Mouse (Mus musculus) kidney, postnatal 0 days (tissue): ENCODE data around the gene Arhgap40. TPM values are rescaled to one million over a fixed set of nuclear protein-coding genes. Genes with fewer than 3 reads are reported as not detected.

Source experiments
- ATAC-seq: fragments of 200-750 bp; cut with Nextera tagmentation; replicated peaks from 2 replicates; pipeline ENCODE4 v1.8.0; 2017; ENCODE audit warnings: low read depth, moderate number of reproducible peaks, moderate TSS enrichment, moderate library complexity; ENCODE audit not compliant: low FRiP score
- DNase-seq: peaks from one replicate; pipeline ENCODE4 v3.0.0-alpha.2; 2016; ENCODE audit warnings: low spot score
- H3K27ac ChIP-seq: fragments of 300-500 bp; sonication (generic); 2 replicates; pipeline ENCODE4 v1.5.1; 2014; ENCODE audit warnings: mild to moderate bottlenecking
- H3K27me3 ChIP-seq: fragments of 300-500 bp; sonication (generic); 2 replicates; pipeline ENCODE4 v1.6.1; 2014; ENCODE audit warnings: low read length, mixed read lengths; ENCODE audit not compliant: insufficient read depth
- H3K36me3 ChIP-seq: fragments of 300-500 bp; sonication (generic); 2 replicates; pipeline ENCODE4 v1.6.1; 2014; ENCODE audit warnings: low read length, mixed read lengths; ENCODE audit not compliant: insufficient read depth
- H3K4me1 ChIP-seq: fragments of 300-500 bp; sonication (generic); replicated peaks from 2 replicates; pipeline ENCODE4 v1.6.1; 2014; ENCODE audit warnings: antibody characterized with exemption, low read length, mixed read lengths; ENCODE audit not compliant: insufficient read depth
- H3K4me2 ChIP-seq: fragments of 300-500 bp; sonication (generic); 2 replicates; pipeline ENCODE4 v1.6.1; 2014; ENCODE audit warnings: mild to moderate bottlenecking, low read length, moderate library complexity, mixed read lengths
- H3K4me3 ChIP-seq: fragments of 300-500 bp; sonication (generic); replicated peaks from 2 replicates; pipeline ENCODE4 v1.5.1; 2014; ENCODE audit warnings: low read depth, low read length
- H3K9ac ChIP-seq: fragments of 300-500 bp; sonication (generic); 2 replicates; pipeline ENCODE4 v1.6.1; 2014; ENCODE audit warnings: low read depth, low read length
- H3K9me3 ChIP-seq: fragments of 300-500 bp; sonication (generic); replicated peaks from 2 replicates; pipeline ENCODE4 v1.6.1; 2016; ENCODE audit warnings: low read length, inconsistent platforms, mixed read lengths
- CTCF ChIP-seq: IDR thresholded peaks from 2 replicates; pipeline ENCODE4 v1.5.1; 2016; ENCODE audit warnings: antibody characterized with exemption, low read depth, mild to moderate bottlenecking, moderate library complexity
- WGBS: fragments of 180-500 bp; shearing (Covaris S2); extraction: QIAGEN DNeasy Blood & Tissue Kit; methylation state at CpG from one replicate; pipeline ENCODE4 v1.1.7; 2014; 5-methylcytosine and 5-hydroxymethylcytosine counted together
- polyA plus RNA-seq: library from polyadenylated mRNA; unstranded; fragments of >200 nt; fragmentation: Nextera tagmentation; extraction: Ambion mirVana; gene quantifications from 2 replicates; pipeline ENCODE4 v1.2.1, GENCODE M21; 2015

The Arhgap40 gene
- polyA plus RNA-seq, 1 experiment from 2014 or later: 0.74 TPM

DNA sequence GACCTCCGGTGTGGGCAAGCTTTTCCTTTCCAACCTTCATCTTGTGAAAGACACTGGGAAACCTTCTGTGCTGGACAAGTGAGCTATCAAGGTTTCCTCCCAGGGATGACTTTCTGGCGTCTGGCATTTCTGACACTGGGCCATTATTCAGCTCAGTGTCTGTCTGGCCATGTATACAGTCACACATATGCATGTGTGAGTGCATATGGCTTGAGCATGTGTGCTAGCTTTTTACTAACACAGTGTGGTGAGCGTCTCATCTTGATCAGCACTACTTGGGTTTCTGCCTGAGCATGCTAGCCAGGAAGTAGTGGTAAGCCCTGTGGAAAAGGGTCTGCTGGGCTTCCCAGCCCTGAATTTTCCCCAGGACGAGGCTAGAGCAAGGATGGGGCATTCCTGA, 28.7 kb downstream of the Arhgap40 start:
- no peaks in the 10 kb centered on the region for H3K9me3 ChIP-seq
- no peaks in the 10 kb centered on the region for H3K36me3 ChIP-seq
- TF ChIP-seq CTCF: no peak
- no peak overlapping the region for H3K4me3 ChIP-seq
- no peak overlapping the region for H3K9ac ChIP-seq
- H3K4me2 ChIP-seq: no peak overlapping the region
- H3K4me1 ChIP-seq: no peaks in the 10 kb centered on the region
- ATAC-seq: no peak
- no peaks in the 10 kb centered on the region for H3K27me3 ChIP-seq
- no peak for DNase-seq
- H3K27ac ChIP-seq: no peak overlapping the region
- WGBS: 50% methylated on average over 4 of the region's 4 CpGs

DNA sequence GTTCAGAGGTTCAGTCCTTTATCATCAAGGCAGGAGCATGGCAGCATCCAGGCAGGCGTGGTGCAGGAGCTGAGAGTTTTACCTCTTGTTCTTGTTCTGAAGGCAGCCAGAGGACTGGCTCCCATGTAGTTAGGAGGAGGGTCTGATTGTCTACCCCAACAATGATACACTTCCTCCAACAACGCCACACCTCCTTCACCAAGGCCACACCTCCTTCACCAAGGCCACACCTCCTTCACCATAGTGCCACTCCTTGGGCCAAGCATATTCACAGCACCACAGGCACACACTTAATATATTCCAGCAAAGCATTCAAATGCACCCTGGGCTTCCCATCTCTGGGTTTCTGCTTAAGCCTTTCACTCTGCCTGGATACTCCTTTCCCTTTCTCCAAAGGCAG, 32.7 kb downstream of the Arhgap40 start:
- no peak overlapping the region for H3K27ac ChIP-seq
- no peak overlapping the region for H3K9ac ChIP-seq
- H3K36me3 ChIP-seq: no peaks in the 10 kb centered on the region
- DNase-seq (no peak), ATAC-seq (no peak)
- TF ChIP-seq CTCF: no peak
- no peak overlapping the region for H3K4me3 ChIP-seq
- H3K9me3 ChIP-seq: no peaks in the 10 kb centered on the region
- H3K27me3 ChIP-seq: no peaks in the 10 kb centered on the region
- no peak overlapping the region for H3K4me2 ChIP-seq
- no peaks in the 10 kb centered on the region for H3K4me1 ChIP-seq
- WGBS: 78% methylated on average over 2 of the region's 2 CpGs

DNA sequence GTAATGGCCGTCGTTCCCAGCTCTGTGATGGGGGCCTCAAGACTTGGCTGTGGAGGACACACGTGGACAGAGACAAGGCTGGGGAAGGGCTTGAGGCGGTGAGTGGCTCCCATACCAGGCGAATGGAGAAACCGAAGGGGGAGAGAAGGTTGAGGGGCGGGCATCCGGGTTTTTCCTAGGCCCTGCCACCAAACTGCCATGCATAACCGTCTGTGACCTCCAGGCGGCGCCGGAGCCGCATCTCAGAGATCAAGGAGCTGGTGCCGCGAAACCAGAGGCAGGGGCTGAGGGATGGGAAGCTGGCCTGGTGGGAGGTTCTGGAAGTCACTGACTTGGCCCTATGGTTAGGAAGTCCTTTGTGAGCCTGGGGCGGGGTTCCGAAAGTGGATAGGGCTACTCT, 34.2 kb downstream of the Arhgap40 start:
- peak; percentile 91 for TF ChIP-seq CTCF
- peak overlapping the region; percentile 36 for H3K9ac ChIP-seq

DNA sequence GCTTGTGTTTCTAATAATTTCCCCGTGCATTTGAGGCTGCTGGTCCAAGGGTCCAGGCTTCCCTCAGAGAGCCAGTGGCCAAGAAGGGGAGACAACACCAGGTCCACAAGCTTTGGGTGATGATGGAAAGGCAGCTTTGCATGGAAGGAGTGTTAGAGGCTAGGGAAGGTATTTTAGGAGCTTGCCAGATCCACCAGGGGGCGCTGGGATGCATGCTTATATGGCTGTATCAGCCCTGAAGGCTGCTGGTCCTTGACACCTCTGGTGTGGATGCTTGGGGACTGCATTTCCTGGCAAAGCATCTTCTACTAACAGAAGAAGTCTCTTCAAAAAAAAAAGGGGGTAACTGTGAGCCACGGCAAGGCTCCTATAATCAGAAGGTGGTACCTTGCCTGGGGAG, 37.5 kb downstream of the Arhgap40 start:
- H3K4me2 ChIP-seq: no peak overlapping the region
- no peaks in the 10 kb centered on the region; the same call in 1 of the 2 replicates for H3K27me3 ChIP-seq
- no peaks in the 10 kb centered on the region for H3K9me3 ChIP-seq
- no peak overlapping the region for H3K9ac ChIP-seq
- no peak overlapping the region for H3K4me3 ChIP-seq
- H3K4me1 ChIP-seq: no peaks in the 10 kb centered on the region
- H3K27ac ChIP-seq: no peak overlapping the region
- peak; percentile 87 for TF ChIP-seq CTCF
- 0 out of 2 replicates have a peak, but pooled peaks have one; percentile 68 for ATAC-seq
- H3K36me3 ChIP-seq: no peaks in the 10 kb centered on the region
- 5% methylated on average over 3 of the region's 3 CpGs for WGBS
- peak; percentile 87 for DNase-seq

More for the DNA sequence above, 34.2 kb downstream of the Arhgap40 start:
- no peaks in the 10 kb centered on the region for H3K36me3 ChIP-seq
- H3K27me3 ChIP-seq: no peaks in the 10 kb centered on the region
- no peaks in the 10 kb centered on the region for H3K4me1 ChIP-seq
- H3K9me3 ChIP-seq: no peaks in the 10 kb centered on the region
- no peak overlapping the region for H3K4me3 ChIP-seq
- no peak overlapping the region for H3K27ac ChIP-seq
- WGBS: 4% methylated on average over 17 of the region's 17 CpGs
- ATAC-seq (peak; percentile 58), DNase-seq (peak; percentile 89)
- H3K4me2 ChIP-seq: peak overlapping the region; percentile 16; the same call in 1 of the 2 replicates

DNA sequence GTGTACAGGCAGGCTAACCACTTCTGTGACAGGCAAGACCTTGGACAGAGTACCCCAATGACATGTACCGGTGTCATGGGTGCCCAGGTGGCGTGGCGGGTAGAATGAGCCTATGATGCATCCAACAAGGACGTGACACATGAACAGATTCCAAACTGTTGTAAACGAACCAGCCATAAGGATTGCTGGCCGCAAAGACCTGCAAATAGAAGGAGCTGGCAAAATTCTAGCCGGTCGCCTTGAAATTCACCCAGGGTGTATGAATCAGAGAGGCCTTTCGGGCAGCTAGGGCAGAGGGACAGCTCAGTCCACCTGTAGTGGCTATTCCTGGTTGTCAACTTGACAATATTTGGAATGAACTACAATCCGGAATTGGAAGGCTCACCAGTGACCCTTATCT, 41.8 kb downstream of the Arhgap40 start:
- H3K36me3 ChIP-seq: no peaks in the 10 kb centered on the region
- 12% methylated on average over 10 of the region's 10 CpGs for WGBS

DNA sequence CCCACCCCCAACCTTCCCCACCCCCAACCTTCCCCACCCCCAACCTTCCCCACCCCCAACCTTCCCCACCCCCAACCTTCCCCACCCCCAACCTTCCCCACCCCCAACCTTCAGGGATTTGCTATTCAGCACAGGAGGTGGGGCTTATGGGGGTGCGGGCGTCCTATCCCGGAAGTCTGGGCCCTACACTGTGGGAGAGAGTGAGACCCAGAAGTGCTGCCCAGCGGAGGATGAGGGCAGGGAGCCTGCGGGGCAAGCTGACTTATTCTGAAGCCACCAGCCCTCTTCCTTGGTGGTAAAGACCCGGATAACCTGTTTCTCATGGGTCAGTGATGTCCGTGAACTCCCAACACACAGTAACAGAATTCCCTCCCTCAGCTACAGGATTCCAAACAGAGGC, 42.7 kb downstream of the Arhgap40 start:
- DNase-seq: no peak
- Histone ChIP-seq H3K9ac (no peak overlapping the region), H3K4me3 (no peak overlapping the region), H3K36me3 (no peaks in the 10 kb centered on the region), H3K4me1 (no peaks in the 10 kb centered on the region), H3K27me3 (no peaks in the 10 kb centered on the region; the same call in 1 of the 2 replicates), H3K4me2 (0 out of 2 replicates have a peak overlapping the region, but pooled peaks have one; percentile 39), H3K9me3 (no peaks in the 10 kb centered on the region), H3K27ac (no peak overlapping the region)
- no peak for TF ChIP-seq CTCF
- under 1% methylated on average over 7 of the region's 7 CpGs for WGBS
- no peak for ATAC-seq

More for the DNA sequence above, 41.8 kb downstream of the Arhgap40 start:
- Histone ChIP-seq H3K9ac (no peak overlapping the region), H3K27me3 (no peaks in the 10 kb centered on the region; the same call in 1 of the 2 replicates), H3K4me3 (no peak overlapping the region), H3K27ac (no peak overlapping the region), H3K4me1 (no peaks in the 10 kb centered on the region), H3K9me3 (no peaks in the 10 kb centered on the region), H3K4me2 (no peak overlapping the region)
- DNase-seq (no peak), ATAC-seq (no peak)
- no peak for TF ChIP-seq CTCF

DNA sequence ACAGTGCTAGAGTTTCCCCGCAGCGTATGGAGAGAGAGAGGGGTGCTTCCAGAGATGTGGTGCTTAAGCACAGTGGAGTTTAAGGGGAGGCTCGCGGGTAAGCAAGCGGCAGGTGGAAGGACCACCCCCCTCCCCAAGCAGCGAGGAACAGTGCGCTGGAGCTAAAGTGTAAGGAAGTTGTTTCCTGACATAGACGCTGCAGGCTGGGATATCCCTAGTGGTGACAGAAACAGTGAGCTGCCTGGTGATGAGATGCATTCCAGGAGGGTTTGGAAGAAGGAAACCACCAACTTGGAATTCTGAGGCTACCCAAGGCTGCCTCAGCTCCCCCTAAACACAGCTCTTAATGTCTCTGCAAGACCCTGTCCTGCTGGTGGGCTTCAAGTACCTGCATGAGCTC, 43.2 kb downstream of the Arhgap40 start:
- no peaks in the 10 kb centered on the region; the same call in 1 of the 2 replicates for H3K27me3 ChIP-seq
- H3K4me1 ChIP-seq: no peaks in the 10 kb centered on the region
- no peak overlapping the region for H3K9ac ChIP-seq
- peak; percentile 4 for DNase-seq
- H3K4me2 ChIP-seq: peak overlapping the region; percentile 39
- H3K4me3 ChIP-seq: no peak overlapping the region
- no peaks in the 10 kb centered on the region for H3K9me3 ChIP-seq
- H3K27ac ChIP-seq: no peak overlapping the region
- TF ChIP-seq CTCF: no peak
- 2% methylated on average over 8 of the region's 8 CpGs for WGBS
- no peaks in the 10 kb centered on the region for H3K36me3 ChIP-seq
- no peak for ATAC-seq
